Mouse (Mus musculus) heart, embryonic 11.5 days (tissue): ENCODE data around the gene Abhd14b. TPM values are rescaled to one million over a fixed set of nuclear protein-coding genes. Genes with fewer than 3 reads are reported as not detected.

Experiments used
- ATAC-seq: fragments of 200-750 bp; cut with Nextera tagmentation; replicated peaks from 2 replicates; pipeline ENCODE4 v1.8.0; 2017; ENCODE audit warnings: moderate library complexity; ENCODE audit not compliant: insufficient number of reproducible peaks, low FRiP score, low TSS enrichment
- H3K27ac ChIP-seq: fragments of 300-500 bp; sonication (generic); 2 replicates; pipeline ENCODE4 v1.5.1; 2014; ENCODE audit warnings: mild to moderate bottlenecking, low read depth, low read length
- H3K27me3 ChIP-seq: fragments of 300-500 bp; sonication (generic); 2 replicates; pipeline ENCODE4 v1.6.1; 2014; ENCODE audit warnings: mild to moderate bottlenecking, low read length, mixed read lengths; ENCODE audit not compliant: control insufficient read depth, insufficient read depth
- H3K36me3 ChIP-seq: fragments of 300-500 bp; sonication (generic); 2 replicates; pipeline ENCODE4 v1.6.1; 2014; ENCODE audit warnings: mild to moderate bottlenecking, low read length, moderate library complexity, mixed read lengths; ENCODE audit not compliant: control insufficient read depth, insufficient read depth
- H3K4me1 ChIP-seq: fragments of 300-500 bp; sonication (generic); 2 replicates; pipeline ENCODE4 v1.6.1; 2014; ENCODE audit warnings: low read length; ENCODE audit not compliant: control insufficient read depth, insufficient read depth
- H3K4me2 ChIP-seq: fragments of 300-500 bp; sonication (generic); 2 replicates; pipeline ENCODE4 v1.6.1; 2014; ENCODE audit warnings: mild to moderate bottlenecking, moderate library complexity
- H3K4me3 ChIP-seq: fragments of 300-500 bp; sonication (generic); 2 replicates; pipeline ENCODE4 v1.5.1; 2014; ENCODE audit warnings: low read depth, low read length
- H3K9ac ChIP-seq: fragments of 300-500 bp; sonication (generic); 2 replicates; pipeline ENCODE4 v1.6.1; 2014; ENCODE audit warnings: mild to moderate bottlenecking, low read depth, low read length, moderate library complexity
- H3K9me3 ChIP-seq: fragments of 300-500 bp; sonication (generic); replicated peaks from 2 replicates; pipeline ENCODE4 v1.6.1; 2016; ENCODE audit warnings: low read length; ENCODE audit not compliant: control insufficient read depth
- WGBS: fragments of 180-500 bp; shearing (Covaris S2); extraction: QIAGEN DNeasy Blood & Tissue Kit; methylation state at CpG from one replicate; pipeline ENCODE4 v1.1.7; 2014; ENCODE audit not compliant: insufficient replicate concordance; 5-methylcytosine and 5-hydroxymethylcytosine counted together
- polyA plus RNA-seq: library from polyadenylated mRNA; unstranded; fragments of >200 nt; fragmentation: Nextera tagmentation; extraction: Ambion mirVana; gene quantifications from 2 replicates; pipeline ENCODE4 v1.2.1, GENCODE M21; 2014

Gene Abhd14b
- polyA plus RNA-seq, 1 experiment from 2014 or later: 5.0 TPM

DNA sequence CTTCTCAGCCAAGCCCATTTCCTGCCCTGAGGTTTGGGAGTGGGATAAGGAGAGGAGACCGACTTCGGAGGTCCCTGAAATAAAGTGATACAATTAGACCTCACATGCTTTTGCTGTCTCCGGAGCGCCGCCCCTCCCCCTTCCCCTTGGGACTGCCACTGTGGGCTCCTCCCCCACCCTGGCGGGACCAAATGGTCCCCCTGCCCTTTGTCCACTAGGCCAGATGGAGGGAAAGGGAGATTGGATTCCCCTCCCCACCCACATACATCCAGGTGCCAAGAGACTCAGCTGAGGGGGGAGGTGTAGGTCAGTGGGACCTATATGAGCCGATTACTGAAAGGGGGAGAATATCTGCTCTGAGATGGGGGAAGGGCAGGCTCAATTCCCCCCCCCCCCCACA, 5.6 kb downstream of the Abhd14b start:
- peak overlapping the region; percentile 96 for H3K4me2 ChIP-seq
- 2% methylated on average over 7 of the region's 7 CpGs for WGBS
- no peaks in the 10 kb centered on the region for H3K9me3 ChIP-seq
- peak overlapping the region; percentile 77 for H3K4me3 ChIP-seq
- peaks cover 69% of the 10 kb centered on the region for H3K4me1 ChIP-seq
- H3K36me3 ChIP-seq: no peaks in the 10 kb centered on the region; the same call in 1 of the 2 replicates
- no peak overlapping the region for H3K27ac ChIP-seq
- H3K9ac ChIP-seq: peak overlapping the region; percentile 92
- ATAC-seq: no peak
- H3K27me3 ChIP-seq: peaks cover 7% of the 10 kb centered on the region

DNA sequence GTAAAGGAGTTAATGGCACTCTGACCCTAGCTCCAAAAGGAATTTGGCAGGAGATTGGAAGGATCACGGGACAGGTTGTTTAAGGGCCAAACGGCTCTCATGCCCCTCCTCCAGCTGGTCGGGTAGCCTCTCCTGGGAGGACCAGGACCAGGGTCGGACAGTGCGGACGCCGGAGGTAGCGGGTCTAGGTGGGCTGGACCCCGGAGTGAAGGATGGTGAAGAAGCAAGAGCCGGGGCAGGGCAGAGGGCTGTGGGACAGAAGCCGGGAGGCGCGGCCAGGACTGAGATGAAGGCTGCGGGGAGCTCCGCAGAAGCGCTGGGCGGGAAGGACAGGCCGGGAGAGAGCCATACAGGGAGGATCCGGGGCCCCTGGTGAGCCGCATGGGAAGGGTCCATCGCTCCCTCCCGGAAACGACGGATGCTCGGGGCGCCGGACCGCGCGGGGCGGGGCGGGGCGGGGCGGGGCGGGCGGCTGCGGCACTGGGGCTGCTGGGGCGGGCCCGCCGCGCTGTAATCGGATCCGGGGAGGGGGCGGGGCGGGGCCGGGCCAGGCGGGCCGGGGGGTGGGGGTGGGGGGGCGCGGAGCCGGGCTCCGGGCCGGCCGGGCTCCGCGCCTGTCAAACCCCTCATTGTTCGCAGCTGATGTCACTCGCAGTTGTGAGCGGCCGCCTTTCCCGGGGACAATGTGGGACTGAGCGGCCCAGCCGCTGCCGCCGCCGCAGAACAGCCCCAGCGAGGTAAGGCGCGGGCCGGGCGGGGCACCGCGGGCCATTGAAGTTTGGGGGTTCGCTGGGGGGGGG, 6.2 kb downstream of the Abhd14b start, which contains the start of gene Pcbp4:
Pcbp4 (plus strand) TSS at position 21 of the 800 bp plus-strand sequence.
- H3K27ac ChIP-seq: peak within 1 kb of the TSS; percentile 91
- H3K4me2 ChIP-seq: peak within 1 kb of the TSS; percentile 96
- ATAC-seq: peak; percentile 76
- H3K36me3 ChIP-seq: no peaks in the 10 kb centered on the region; the same call in 1 of the 2 replicates
- peaks cover 70% of the 10 kb centered on the region for H3K4me1 ChIP-seq
- peak within 1 kb of the TSS; percentile 77 for H3K4me3 ChIP-seq
- H3K9me3 ChIP-seq: no peaks in the 10 kb centered on the region
- peak within 1 kb of the TSS; percentile 92 for H3K9ac ChIP-seq
- WGBS: under 1% methylated on average over 42 of the region's 74 CpGs
- H3K27me3 ChIP-seq: peaks cover 7% of the 10 kb centered on the region

DNA sequence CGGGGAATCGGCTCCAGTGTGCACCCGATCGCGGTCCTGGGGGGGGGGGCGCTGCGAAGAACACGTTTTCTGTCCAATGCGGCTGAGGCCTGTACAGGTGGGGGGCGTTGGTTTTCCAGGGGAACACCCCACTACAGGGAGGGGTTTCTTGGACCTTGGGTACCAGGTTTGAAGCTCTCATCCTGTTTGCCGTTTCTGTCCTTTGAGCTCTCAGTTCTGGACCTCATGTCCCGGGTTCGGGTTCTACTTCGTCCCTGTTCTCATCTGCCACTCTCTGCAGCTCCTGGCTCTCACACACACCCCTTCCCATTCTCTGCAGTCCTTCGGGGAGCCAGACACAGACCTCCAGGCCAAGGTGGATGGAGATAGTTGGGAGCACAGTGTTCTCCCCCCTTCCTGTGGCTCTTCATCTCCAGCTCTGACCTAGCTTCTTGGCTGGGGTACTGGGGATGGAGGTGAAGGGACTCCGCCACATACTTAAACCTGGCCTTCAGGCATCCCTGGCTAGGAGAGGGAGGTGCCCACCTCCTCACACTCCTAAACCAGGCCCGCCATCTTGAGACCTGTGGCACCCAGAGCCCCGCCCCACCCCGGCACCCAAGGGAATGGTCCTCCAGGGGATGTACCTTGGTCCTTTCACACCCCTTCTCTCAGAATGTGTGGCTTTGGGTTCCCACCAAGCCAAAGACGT, 7.0 kb downstream of the Abhd14b start:
- 0 out of 2 replicates have a peak, but pooled peaks have one; percentile 0 for ATAC-seq
- Histone ChIP-seq H3K27ac (peak overlapping the region; percentile 91), H3K9ac (peak overlapping the region; percentile 92), H3K4me2 (peak overlapping the region; percentile 96), H3K36me3 (no peaks in the 10 kb centered on the region; the same call in 1 of the 2 replicates), H3K27me3 (peaks cover 7% of the 10 kb centered on the region), H3K9me3 (no peaks in the 10 kb centered on the region), H3K4me1 (peaks cover 66% of the 10 kb centered on the region), H3K4me3 (peak overlapping the region; percentile 77)
- 3% methylated on average over 13 of the region's 20 CpGs for WGBS

DNA sequence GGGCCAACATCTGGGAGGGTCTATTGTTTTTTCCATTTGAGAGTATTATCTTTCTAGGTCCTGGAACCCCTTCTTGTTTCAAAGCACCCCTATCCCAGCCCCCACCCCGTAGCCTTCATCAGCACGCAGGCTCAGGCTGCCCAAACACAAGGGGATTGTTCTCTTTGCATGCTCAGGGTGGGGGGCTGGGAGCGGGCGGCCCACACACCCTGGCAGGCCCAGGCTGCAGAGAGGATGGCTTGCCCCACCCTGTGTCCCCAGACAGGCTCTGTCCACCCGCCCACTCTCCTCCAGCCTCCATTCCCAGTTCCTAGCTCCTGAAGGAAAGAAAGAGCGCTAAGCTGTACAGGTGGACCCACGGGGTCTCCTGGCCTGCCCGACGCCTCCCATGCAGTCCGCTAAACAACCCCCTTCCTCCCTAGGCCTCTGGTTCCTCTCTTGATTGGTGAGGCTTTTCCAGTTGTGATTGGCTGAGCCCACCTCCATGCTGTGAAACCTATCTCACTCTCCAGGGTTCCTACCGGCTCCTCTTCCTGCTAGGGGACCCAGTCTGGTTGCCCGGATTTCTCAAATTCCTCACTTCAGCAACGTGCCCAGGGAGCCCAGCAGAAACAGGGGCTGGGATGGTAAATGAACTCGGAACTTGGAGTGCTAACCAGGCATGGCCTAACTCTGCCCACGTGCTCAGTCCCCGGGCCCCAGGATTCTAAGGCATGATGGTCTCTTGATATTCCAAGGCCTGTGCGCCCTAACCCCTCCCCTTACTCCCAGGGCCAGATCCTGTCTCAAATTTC, 7.8 kb downstream of the Abhd14b start:
- peaks cover 7% of the 10 kb centered on the region for H3K27me3 ChIP-seq
- ATAC-seq: 0 out of 2 replicates have a peak, but pooled peaks have one; percentile 7
- H3K27ac ChIP-seq: peak overlapping the region; percentile 91
- WGBS: 1% methylated on average over 16 of the region's 17 CpGs
- no peaks in the 10 kb centered on the region for H3K9me3 ChIP-seq
- peak overlapping the region; percentile 92 for H3K9ac ChIP-seq
- peak overlapping the region; percentile 96 for H3K4me2 ChIP-seq
- peaks cover 64% of the 10 kb centered on the region for H3K4me1 ChIP-seq
- peaks cover 3% of the 10 kb centered on the region; the same call in 1 of the 2 replicates for H3K36me3 ChIP-seq
- H3K4me3 ChIP-seq: peak overlapping the region; percentile 77

DNA sequence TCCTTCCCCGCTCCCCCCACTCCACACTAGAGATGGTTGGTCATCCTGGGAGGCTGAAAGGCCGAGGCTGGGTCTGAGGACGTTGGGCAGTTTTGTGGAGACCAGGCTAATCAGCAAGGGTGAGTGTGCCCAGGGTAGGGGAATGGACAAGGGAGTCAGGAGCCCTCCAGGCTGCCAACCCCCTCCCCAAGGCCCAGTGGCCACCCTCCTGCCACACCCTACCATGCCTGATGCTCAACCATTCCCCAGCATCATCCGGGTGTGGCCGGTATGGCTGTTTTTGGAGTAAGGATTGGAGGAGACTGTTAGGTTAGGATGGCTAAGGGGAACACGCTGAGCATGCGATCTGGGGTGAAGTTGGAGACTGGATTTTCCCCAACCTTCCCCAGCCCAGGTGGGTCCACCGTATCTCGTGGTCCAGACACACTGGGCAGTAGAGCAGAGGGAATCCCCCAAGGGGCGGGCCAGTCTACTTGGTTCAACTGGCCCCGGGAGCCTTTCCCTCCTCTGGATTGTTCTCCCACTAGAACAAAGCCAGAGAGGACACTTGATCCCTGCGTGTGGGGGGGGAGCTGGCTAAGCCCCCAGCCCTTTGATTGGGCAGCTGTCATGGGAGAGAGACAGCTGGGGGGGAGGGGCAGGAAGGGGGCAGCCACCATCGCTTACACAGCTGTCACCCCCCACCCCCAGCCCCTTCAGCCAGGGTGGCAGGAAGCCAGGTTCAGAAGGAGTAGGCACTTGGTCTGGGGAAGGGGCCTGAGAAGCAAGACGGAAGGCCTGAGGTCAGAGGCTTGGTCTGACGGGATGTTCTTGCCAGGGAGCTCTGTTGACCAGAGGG, 9.3 kb downstream of the Abhd14b start:
- Histone ChIP-seq H3K4me2 (peak overlapping the region; percentile 96), H3K4me1 (peaks cover 52% of the 10 kb centered on the region), H3K36me3 (peaks cover 6% of the 10 kb centered on the region; the same call in 1 of the 2 replicates), H3K9ac (peak overlapping the region; percentile 52; the same call in 1 of the 2 replicates), H3K9me3 (no peaks in the 10 kb centered on the region), H3K4me3 (peak overlapping the region; percentile 77; the same call in 1 of the 2 replicates), H3K27me3 (peaks cover 7% of the 10 kb centered on the region), H3K27ac (peak overlapping the region; percentile 18)
- no peak for ATAC-seq
- WGBS: 41% methylated on average over 15 of the region's 15 CpGs

DNA sequence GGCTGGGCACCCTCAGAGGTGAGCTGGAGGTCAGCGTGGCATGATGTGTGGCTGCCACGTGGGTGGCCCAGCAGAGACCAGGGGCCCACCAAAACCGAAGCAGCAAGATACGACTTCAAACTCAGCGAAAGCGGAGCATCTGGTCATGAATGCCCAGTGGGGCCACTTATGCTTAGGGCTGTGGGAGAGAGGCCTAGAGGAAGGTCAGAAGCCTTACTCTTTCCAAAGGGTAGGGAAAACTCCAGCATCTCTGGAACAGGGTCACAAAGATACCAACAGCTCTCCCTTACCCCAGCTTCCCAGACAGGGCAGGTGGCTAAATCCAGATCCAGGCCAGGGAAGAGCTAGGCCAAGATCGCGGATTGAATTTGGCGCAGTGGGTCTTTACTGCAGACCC, 9.9 kb downstream of the Abhd14b start:
- Histone ChIP-seq H3K9me3 (no peaks in the 10 kb centered on the region), H3K27me3 (peaks cover 3% of the 10 kb centered on the region; the same call in 1 of the 2 replicates), H3K36me3 (peaks cover 6% of the 10 kb centered on the region; the same call in 1 of the 2 replicates), H3K4me2 (peak overlapping the region; percentile 96), H3K4me1 (peaks cover 52% of the 10 kb centered on the region), H3K4me3 (no peak overlapping the region), H3K27ac (peak overlapping the region; percentile 18), H3K9ac (peak overlapping the region; percentile 52; the same call in 1 of the 2 replicates)
- WGBS: 61% methylated on average over 9 of the region's 9 CpGs
- no peak for ATAC-seq

DNA sequence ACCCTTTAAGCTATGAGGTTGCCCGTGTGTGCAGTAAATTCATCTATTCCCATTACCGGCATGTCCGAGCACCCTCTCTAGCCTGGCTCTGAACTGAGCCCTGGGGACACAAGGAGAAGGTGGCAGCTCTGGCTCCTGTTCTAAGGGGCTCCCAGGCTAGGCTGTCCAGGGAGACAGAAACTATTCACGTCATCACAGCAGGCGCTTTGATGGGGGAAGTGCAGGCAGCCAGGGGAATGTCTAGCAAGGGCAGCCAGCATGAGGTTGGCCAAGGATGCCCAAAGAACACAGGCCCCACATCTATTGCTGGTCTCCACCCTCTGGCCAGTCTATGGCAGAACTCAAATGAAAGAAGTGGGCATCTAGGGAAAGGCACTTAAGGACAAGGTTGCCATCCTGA, 10.7 kb downstream of the Abhd14b start:
- no peak overlapping the region for H3K4me2 ChIP-seq
- 76% methylated on average over 5 of the region's 5 CpGs for WGBS
- H3K36me3 ChIP-seq: peaks cover 6% of the 10 kb centered on the region; the same call in 1 of the 2 replicates
- H3K9ac ChIP-seq: 0 out of 2 replicates have a peak overlapping the region, but pooled peaks have one; percentile 28
- H3K27me3 ChIP-seq: no peaks in the 10 kb centered on the region
- H3K4me1 ChIP-seq: peaks cover 44% of the 10 kb centered on the region
- H3K4me3 ChIP-seq: no peak overlapping the region
- 0 out of 2 replicates have a peak overlapping the region, but pooled peaks have one; percentile 18 for H3K27ac ChIP-seq
- no peaks in the 10 kb centered on the region for H3K9me3 ChIP-seq
- no peak for ATAC-seq
